Mouse (Mus musculus): ENCODE results near the gene Gm21870. TPM values are rescaled to one million over a fixed set of nuclear protein-coding genes. Genes with fewer than 3 reads are reported as not detected.
"Not testable (repeated sequence)": the region's sequence is repeated elsewhere in the genome, so short reads cannot be mapped to it uniquely, and the experiment has no call there.

The Gm21870 gene
- not detected for total RNA-seq (2021)
- long read RNA-seq = 0 reads

DNA sequence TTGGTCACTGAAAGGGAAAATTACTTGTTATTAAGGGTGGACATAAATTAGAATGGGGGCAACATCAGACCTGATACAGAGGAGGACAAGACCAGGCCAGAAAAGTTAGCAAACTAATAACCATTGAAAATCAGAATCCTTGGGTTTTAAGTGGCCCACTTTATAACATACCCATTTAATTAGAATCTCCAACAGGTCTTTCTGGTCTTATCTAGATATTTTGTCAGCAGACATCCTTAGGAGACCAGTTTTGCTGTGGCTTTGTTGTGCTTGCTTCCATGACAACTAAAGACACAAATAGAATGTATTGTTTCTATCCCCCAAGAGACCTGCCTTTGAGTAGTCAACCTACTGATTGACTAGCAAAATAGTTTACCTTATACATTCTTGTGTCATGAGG lies at the start of gene Gm21870:
Gm21870 (minus strand) TSS at position 101 of the 400 bp plus-strand sequence.
- DNase-seq (ENCODE audit: low spot score in 2 of 2) = not testable (repeated sequence)

GRCm38 (mm10) chrX:33956440-33956839 lies 30.2 kb downstream of the Gm21870 start, which contains the start of gene Btbd35f6:
Gene Btbd35f6 (minus strand): TSS chrX:33956540.
- DNase-seq (ENCODE audit: low spot score in 2 of 2) = not testable (repeated sequence)

Other genes starting within 250 kb of the Gm21870 start
- not detected for gene Btbd35f6, start 30.3 kb downstream of the Gm21870 start, total RNA-seq (2021)
- not detected for gene Btbd35f9, start 174.7 kb upstream of the Gm21870 start, total RNA-seq (2021)

All from layer of hippocampus, adult 18-20 months (tissue).